Mouse (Mus musculus): ENCODE data around the gene Zfyve1.

- TF ChIP-seq CTCF (conservative IDR thresholded peaks at IDR 0.05; ENCODE audit: low read length) (no peak), NANOG (IDR thresholded peaks at IDR 0.05; ENCODE audit: borderline replicate concordance, low read length) (no peak), POU5F1 (IDR thresholded peaks at IDR 0.05; ENCODE audit: borderline replicate concordance, low read length) (no peak)
Observed at GRCm38 (mm10) chr12:83535428-83535827, 61.6 kb downstream of the Zfyve1 start.

Data from E14TG2a.4 (cell line).